In the genomic region with DNA sequence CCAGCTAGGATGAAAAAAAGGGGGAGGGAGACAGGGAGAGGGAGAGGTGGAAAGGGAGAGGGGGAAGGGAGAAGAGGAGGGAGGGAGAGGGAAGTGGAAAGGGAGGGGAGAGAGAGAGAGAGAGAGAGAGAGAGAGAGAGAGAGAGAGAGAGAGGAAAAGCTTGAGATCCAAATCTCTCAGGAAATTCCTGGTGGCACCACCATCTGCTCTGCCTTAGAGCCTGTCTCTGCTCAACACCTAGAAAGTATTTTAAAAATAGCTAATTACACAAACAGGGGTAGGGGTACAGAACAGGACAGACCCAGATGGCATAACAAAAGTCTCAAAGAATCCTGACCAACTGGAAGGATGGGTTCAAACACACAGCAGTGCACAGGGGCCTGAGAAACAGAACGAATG, we compare ENCODE assay signal across 14 mouse cellular contexts. TPM values are rescaled to one million over a fixed set of nuclear protein-coding genes. Genes with fewer than 3 reads are reported as not detected.
DNase-seq lines count a peak whose midpoint lies in the region; ATAC-seq lines count a peak whose summit lies in the region.
"Had no signal": no experiment of that assay in that cellular context is flagged by ENCODE, and none has a peak within 500 bp of the region (broad histone marks: within the 10 kb centered on the region; RNA-seq: fewer than 3 reads in every experiment).

No protein-coding gene starts in this region.

- no peaks in the 10 kb centered on the region for H3K36me3 ChIP-seq in forebrain, embryonic 14.5 days (ENCODE audit: control insufficient read depth, insufficient read depth, low read length)
- H3K36me3 ChIP-seq in forebrain, embryonic 16.5 days (ENCODE audit: control insufficient read depth, insufficient read depth): no peaks in the 10 kb centered on the region
- H3K36me3 ChIP-seq: embryonic facial prominence, embryonic 10.5 days; embryonic facial prominence, embryonic 12.5 days had no signal

- no peaks in the 10 kb centered on the region for H3K4me1 ChIP-seq in forebrain, embryonic 14.5 days (ENCODE audit: control insufficient read depth, insufficient read depth, low read length)
- H3K4me1 ChIP-seq in forebrain, embryonic 16.5 days (replicated peaks; ENCODE audit: control insufficient read depth, insufficient read depth, low read length): no peaks in the 10 kb centered on the region
- H3K4me1 ChIP-seq: embryonic facial prominence, embryonic 12.5 days; forebrain, embryonic 13.5 days had no signal

- H3K27me3 ChIP-seq in forebrain, embryonic 14.5 days (replicated peaks; ENCODE audit: control insufficient read depth, insufficient read depth, low read length): peaks cover 6% of the 10 kb centered on the region; the same call in 1 of the 2 replicates
- H3K27me3 ChIP-seq in forebrain, embryonic 16.5 days (replicated peaks; ENCODE audit: control insufficient read depth, insufficient read depth, low read length): no peaks in the 10 kb centered on the region
- H3K27me3 ChIP-seq: embryonic facial prominence, embryonic 12.5 days had no signal

- peak; percentile 41 for DNase-seq in cerebellum, adult 11-12 months
- DNase-seq in cerebellum, adult 9-10 months: no peak
- DNase-seq in forebrain, embryonic 14.5 days (ENCODE audit: low spot score): peak; percentile 1
- DNase-seq in brain, adult 2 months (ENCODE audit: low read depth, low spot score): peak; percentile 78
- no peak for DNase-seq in urinary bladder, postnatal 14 days (ENCODE audit: low spot score)
- DNase-seq: adrenal gland, adult 2 months; adrenal gland, postnatal 10 days; adrenal gland, postnatal 25 days had no signal

- H3K4me2 ChIP-seq in forebrain, embryonic 14.5 days (ENCODE audit: low read length): no peak overlapping the region
- H3K4me2 ChIP-seq in forebrain, embryonic 16.5 days (ENCODE audit: low read length): no peak overlapping the region
- H3K4me2 ChIP-seq: embryonic facial prominence, embryonic 12.5 days; forebrain, embryonic 13.5 days had no signal

- no peak overlapping the region for H3K4me3 ChIP-seq in forebrain, embryonic 14.5 days (ENCODE audit: low read depth, low read length)
- no peak overlapping the region for H3K4me3 ChIP-seq in forebrain, embryonic 16.5 days (replicated peaks; ENCODE audit: low read length)
- H3K4me3 ChIP-seq: embryonic facial prominence, embryonic 10.5 days; embryonic facial prominence, embryonic 12.5 days; forebrain, embryonic 13.5 days had no signal

- H3K9me3 ChIP-seq in forebrain, embryonic 14.5 days (replicated peaks; ENCODE audit: control insufficient read depth, low read length): no peaks in the 10 kb centered on the region
- H3K9me3 ChIP-seq in forebrain, embryonic 16.5 days (ENCODE audit: control insufficient read depth, low read length): no peaks in the 10 kb centered on the region
- H3K9me3 ChIP-seq: embryonic facial prominence, embryonic 10.5 days; embryonic facial prominence, embryonic 12.5 days; forebrain, embryonic 13.5 days had no signal

- WGBS in forebrain, embryonic 14.5 days: 86% methylated on average over 1 of the region's 1 CpGs
- 62% methylated on average over 1 of the region's 1 CpGs for WGBS in forebrain, embryonic 16.5 days

- ATAC-seq in forebrain, embryonic 14.5 days: no peak
- no peak for ATAC-seq in forebrain, embryonic 16.5 days

- no peak overlapping the region for H3K9ac ChIP-seq in forebrain, embryonic 14.5 days (ENCODE audit: low read length)
- no peak overlapping the region for H3K9ac ChIP-seq in forebrain, embryonic 16.5 days (replicated peaks; ENCODE audit: low read depth, low read length)
- H3K9ac ChIP-seq: embryonic facial prominence, embryonic 12.5 days; forebrain, embryonic 13.5 days; forebrain, postnatal 0 days had no signal

- no peak overlapping the region for H3K27ac ChIP-seq in forebrain, embryonic 14.5 days (ENCODE audit: low read depth, low read length)
- H3K27ac ChIP-seq in forebrain, embryonic 16.5 days (ENCODE audit: low read length): no peak overlapping the region
- H3K27ac ChIP-seq: embryonic facial prominence, embryonic 10.5 days; embryonic facial prominence, embryonic 12.5 days; forebrain, embryonic 13.5 days had no signal

RNA-seq across cellular contexts. Expression of gene Prom2, which starts 9.2 kb away (rescaled TPM):
- polyA plus RNA-seq in forebrain, embryonic 14.5 days (2014; fragmentation: Nextera tagmentation; extraction: Ambion mirVana): 0.04 TPM in 1 of 2 replicates, not detected in the other
- polyA plus RNA-seq in forebrain, embryonic 16.5 days (2015; fragmentation: Nextera tagmentation; extraction: Ambion mirVana): 0.05 TPM in 1 of 2 replicates, not detected in the other
- polyA plus RNA-seq: C2C12; forebrain, embryonic 13.5 days; forebrain, postnatal 0 days had no signal

RNA-seq across cellular contexts. Expression of gene Kcnip3, which starts 28.6 kb away (rescaled TPM):
- 13.8 and 15.1 TPM in 2 replicates for polyA plus RNA-seq in forebrain, embryonic 14.5 days (2014; fragmentation: Nextera tagmentation; extraction: Ambion mirVana)
- 9.7 and 9.9 TPM in 2 replicates for polyA plus RNA-seq in forebrain, embryonic 16.5 days (2015; fragmentation: Nextera tagmentation; extraction: Ambion mirVana)

RNA-seq across cellular contexts. Expression of gene Zfp661, which starts 36.4 kb away (rescaled TPM):
- 9.1 and 9.4 TPM in 2 replicates for polyA plus RNA-seq in forebrain, embryonic 14.5 days (2014; fragmentation: Nextera tagmentation; extraction: Ambion mirVana)
- polyA plus RNA-seq in forebrain, embryonic 16.5 days (2015; fragmentation: Nextera tagmentation; extraction: Ambion mirVana): 11.0 and 11.7 TPM in 2 replicates

RNA-seq across cellular contexts. Expression of gene Mrps5, which starts 36.6 kb away (rescaled TPM):
- 156 and 172 TPM in 2 replicates for polyA plus RNA-seq in forebrain, embryonic 14.5 days (2014; fragmentation: Nextera tagmentation; extraction: Ambion mirVana)
- polyA plus RNA-seq in forebrain, embryonic 16.5 days (2015; fragmentation: Nextera tagmentation; extraction: Ambion mirVana): 173 and 184 TPM in 2 replicates

Comparison
In these comparisons a context has a peak if more than half of its experiments do, and no peak if none do; other contexts are left out.
1. DNase-seq: peak in cerebellum, adult 11-12 months (single experiment), forebrain, embryonic 14.5 days (single experiment) and brain, adult 2 months (single experiment); none in cerebellum, adult 9-10 months (single experiment) and urinary bladder, postnatal 14 days (single experiment).